Mouse (Mus musculus) heart, postnatal 0 days (tissue): ENCODE data around the gene Rassf1. TPM values are rescaled to one million over a fixed set of nuclear protein-coding genes. Genes with fewer than 3 reads are reported as not detected.

ENCODE experiments used
- ATAC-seq: fragments of 200-750 bp; cut with Nextera tagmentation; 2 replicates; pipeline ENCODE4 v1.8.0; 2017; ENCODE audit warnings: low read depth, moderate number of reproducible peaks, moderate library complexity; ENCODE audit not compliant: insufficient read depth
- DNase-seq: peaks from one replicate; pipeline ENCODE4 v3.0.0-alpha.2; 2016; ENCODE audit warnings: low spot score
- H3K27ac ChIP-seq: fragments of 300-500 bp; sonication (generic); 2 replicates; pipeline ENCODE4 v1.5.1; 2014; ENCODE audit warnings: low read depth, mild to moderate bottlenecking
- H3K27me3 ChIP-seq: fragments of 300-500 bp; sonication (generic); 2 replicates; pipeline ENCODE4 v1.6.1; 2014; ENCODE audit warnings: low read length, mixed read lengths; ENCODE audit not compliant: control insufficient read depth, insufficient read depth
- H3K36me3 ChIP-seq: fragments of 300-500 bp; sonication (generic); replicated peaks from 2 replicates; pipeline ENCODE4 v1.6.1; 2014; ENCODE audit warnings: low read length, mixed read lengths; ENCODE audit not compliant: control insufficient read depth, insufficient read depth
- H3K4me1 ChIP-seq: fragments of 300-500 bp; sonication (generic); 2 replicates; pipeline ENCODE4 v1.6.1; 2014; ENCODE audit warnings: antibody characterized with exemption; ENCODE audit not compliant: control insufficient read depth, insufficient read depth
- H3K4me2 ChIP-seq: fragments of 300-500 bp; sonication (generic); 2 replicates; pipeline ENCODE4 v1.6.1; 2014; ENCODE audit warnings: low read depth, mild to moderate bottlenecking, low read length, moderate library complexity
- H3K4me3 ChIP-seq: fragments of 300-500 bp; sonication (generic); 2 replicates; pipeline ENCODE4 v1.5.1; 2014; ENCODE audit warnings: low read depth, low read length
- H3K9ac ChIP-seq: fragments of 300-500 bp; sonication (generic); replicated peaks from 2 replicates; pipeline ENCODE4 v1.6.1; 2014; ENCODE audit warnings: low read depth, low read length, mixed read lengths
- H3K9me3 ChIP-seq: fragments of 300-500 bp; sonication (generic); replicated peaks from 2 replicates; pipeline ENCODE4 v1.6.1; 2016; ENCODE audit warnings: low read length; ENCODE audit not compliant: control insufficient read depth
- CTCF ChIP-seq: IDR thresholded peaks from 2 replicates; pipeline ENCODE4 v1.5.1; 2016; ENCODE audit warnings: antibody characterized with exemption, control low read depth, low read depth
- EP300 ChIP-seq: IDR thresholded peaks from 2 replicates; pipeline ENCODE4 v1.6.1; 2016; ENCODE audit warnings: antibody characterized with exemption, low read depth
- WGBS: fragments of 180-500 bp; shearing (Covaris S2); extraction: QIAGEN DNeasy Blood & Tissue Kit; methylation state at CpG from one replicate; pipeline ENCODE4 v1.1.7; 2014; 5-methylcytosine and 5-hydroxymethylcytosine counted together
- polyA plus RNA-seq: library from polyadenylated mRNA; unstranded; fragments of >200 nt; fragmentation: Nextera tagmentation; extraction: Ambion mirVana; gene quantifications from 2 replicates; pipeline ENCODE4 v1.2.1, GENCODE M21; 2015
- total RNA-seq: library from RNA; depleted of rRNA; stranded (reverse); fragments of >200 nt; gene quantifications from 2 replicates; pipeline ENCODE4 v1.2.3, GENCODE M21; 2014; ENCODE audit warnings: low replicate concordance

Gene Rassf1
- total and polyA plus RNA-seq, 2 experiments from 2014 or later: 28.7 to 35.1 TPM

DNA sequence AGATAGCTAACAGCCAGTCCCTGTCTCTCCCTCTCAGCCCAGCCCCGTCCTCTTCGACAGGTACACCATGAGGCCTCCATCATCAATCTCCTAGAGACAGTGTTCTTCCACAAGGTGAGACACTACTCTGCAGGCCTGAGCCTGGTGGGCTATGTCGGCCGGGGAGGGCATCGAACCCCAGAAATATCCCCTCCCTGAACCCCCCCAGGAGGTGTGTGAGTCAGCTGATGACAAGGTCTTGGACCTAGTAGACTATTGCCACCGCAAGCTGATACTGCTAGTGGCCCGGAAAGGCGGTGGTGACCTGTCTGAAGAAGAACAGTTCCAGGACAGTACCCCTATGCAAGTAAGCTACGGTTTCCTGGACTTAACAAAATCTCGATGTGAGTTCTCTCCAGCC is 2.5 kb upstream of the Rassf1 start:
- no peak for TF ChIP-seq CTCF
- no peak for TF ChIP-seq EP300
- Histone ChIP-seq H3K9ac (no peak overlapping the region), H3K36me3 (peaks cover 11% of the 10 kb centered on the region; the same call in 1 of the 2 replicates), H3K4me1 (peaks cover 36% of the 10 kb centered on the region), H3K27me3 (0 out of 2 replicates have a peak, but pooled peaks cover 12% of the 10 kb centered on the region), H3K4me2 (no peak overlapping the region), H3K9me3 (no peaks in the 10 kb centered on the region), H3K27ac (no peak overlapping the region), H3K4me3 (no peak overlapping the region)
- WGBS: 82% methylated on average over 10 of the region's 10 CpGs
- ATAC-seq (no peak), DNase-seq (no peak)

DNA sequence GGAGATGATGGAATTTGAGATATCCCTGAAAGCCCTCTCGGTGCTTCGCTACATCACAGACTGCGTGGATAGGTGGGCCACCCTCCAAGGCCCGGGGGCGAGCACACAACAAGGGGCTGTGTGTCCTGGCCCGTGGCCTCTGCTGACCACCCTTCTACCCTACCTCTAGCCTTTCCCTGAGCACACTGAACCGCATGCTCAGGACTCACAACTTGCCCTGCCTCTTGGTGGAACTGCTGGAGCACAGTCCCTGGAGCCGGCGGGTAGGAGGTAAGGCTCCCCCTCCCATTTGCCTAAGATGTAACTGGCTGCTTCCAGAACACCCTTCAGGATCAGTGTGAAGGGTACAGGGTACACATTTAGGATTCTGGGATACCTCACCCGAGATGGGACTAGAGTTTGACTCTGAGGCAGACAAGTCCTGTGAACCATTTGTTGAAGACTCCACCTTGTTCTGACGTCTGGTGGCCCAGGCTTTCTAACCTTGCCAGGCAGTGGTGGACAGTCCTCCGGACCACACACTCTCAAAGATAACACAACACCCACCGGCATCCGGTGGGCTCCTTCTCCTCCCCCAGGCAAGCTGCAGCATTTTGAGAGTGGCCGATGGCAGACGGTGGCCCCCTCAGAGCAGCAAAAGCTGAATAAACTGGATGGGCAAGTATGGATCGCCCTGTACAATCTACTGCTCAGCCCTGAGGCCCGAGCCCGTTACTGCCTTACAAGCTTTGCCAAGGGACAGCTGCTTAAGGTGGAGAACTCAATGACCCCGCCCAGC is 1.9 kb upstream of the Rassf1 start:
- Histone ChIP-seq H3K27me3 (0 out of 2 replicates have a peak, but pooled peaks cover 12% of the 10 kb centered on the region), H3K9me3 (no peaks in the 10 kb centered on the region), H3K27ac (no peak overlapping the region), H3K36me3 (peaks cover 5% of the 10 kb centered on the region; the same call in 1 of the 2 replicates), H3K4me1 (peaks cover 38% of the 10 kb centered on the region), H3K4me2 (no peak overlapping the region), H3K9ac (no peak overlapping the region), H3K4me3 (no peak overlapping the region)
- TF ChIP-seq CTCF (no peak), EP300 (no peak)
- 80% methylated on average over 20 of the region's 20 CpGs for WGBS
- DNase-seq (no peak), ATAC-seq (no peak)

DNA sequence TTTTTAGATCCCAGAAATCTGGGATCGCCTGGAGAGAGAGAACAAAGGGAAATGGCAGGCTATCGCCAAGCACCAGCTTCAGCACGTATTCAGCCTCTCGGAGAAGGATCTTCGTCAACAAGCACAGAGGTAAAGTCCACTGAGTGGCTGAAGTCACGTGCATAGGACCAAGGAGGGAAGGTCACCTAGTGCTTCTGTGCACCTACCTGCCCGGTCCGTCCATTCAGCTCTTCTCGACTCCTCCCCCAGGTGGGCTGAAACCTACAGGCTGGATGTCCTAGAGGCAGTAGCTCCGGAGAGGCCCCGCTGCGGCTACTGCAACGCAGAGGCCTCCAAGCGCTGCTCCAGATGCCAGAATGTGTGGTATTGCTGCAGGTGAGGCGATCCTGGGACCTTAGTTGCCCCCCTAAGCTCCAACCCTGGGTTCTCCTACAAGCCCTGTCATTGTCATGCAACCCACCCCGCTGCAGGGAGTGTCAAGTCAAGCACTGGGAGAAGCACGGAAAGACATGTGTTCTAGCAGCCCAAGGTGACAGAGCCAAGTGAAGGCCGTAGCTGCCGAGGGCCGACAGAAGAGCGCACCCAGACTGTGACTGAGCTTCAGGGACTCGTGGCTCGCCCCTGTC is 751 bp upstream of the Rassf1 start:
- Histone ChIP-seq H3K27ac (no peak overlapping the region), H3K27me3 (0 out of 2 replicates have a peak, but pooled peaks cover 12% of the 10 kb centered on the region), H3K4me2 (peak overlapping the region; percentile 77), H3K4me1 (peaks cover 38% of the 10 kb centered on the region), H3K4me3 (peak overlapping the region; percentile 51), H3K9me3 (no peaks in the 10 kb centered on the region), H3K9ac (peak overlapping the region; percentile 52; the same call in 1 of the 2 replicates), H3K36me3 (no peaks in the 10 kb centered on the region)
- WGBS: 57% methylated on average over 23 of the region's 23 CpGs
- DNase-seq: no peak
- TF ChIP-seq EP300 (no peak), CTCF (no peak)
- no peak for ATAC-seq

DNA sequence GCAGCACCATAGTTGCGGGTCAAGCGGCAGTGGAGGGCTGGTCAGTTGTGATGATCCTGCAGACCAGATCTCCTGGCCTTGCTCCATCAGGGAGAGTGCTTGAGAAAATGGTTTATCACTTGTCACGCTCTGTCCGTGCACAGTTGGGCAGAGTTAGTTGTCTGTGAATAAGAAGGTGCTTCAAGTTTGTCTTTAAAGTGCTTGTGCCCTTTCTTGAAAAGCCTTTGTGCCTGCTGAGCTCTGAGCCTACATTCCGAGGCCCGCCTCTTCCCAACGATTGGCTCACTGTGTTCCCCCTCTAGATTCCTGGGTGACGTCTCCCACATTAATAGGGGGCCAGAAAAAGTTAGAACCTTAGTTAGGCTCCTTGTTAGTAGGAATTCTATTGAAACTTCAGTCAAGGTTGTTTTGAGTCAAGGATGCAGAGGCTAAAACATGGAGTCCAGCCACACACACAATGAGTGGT is 568 bp downstream of the Rassf1 start:
- Histone ChIP-seq H3K9ac (peak overlapping the region; percentile 52; the same call in 1 of the 2 replicates), H3K4me1 (peaks cover 41% of the 10 kb centered on the region), H3K4me3 (peak overlapping the region; percentile 51), H3K36me3 (peaks cover 2% of the 10 kb centered on the region; the same call in 1 of the 2 replicates), H3K4me2 (peak overlapping the region; percentile 77), H3K9me3 (no peaks in the 10 kb centered on the region), H3K27me3 (0 out of 2 replicates have a peak, but pooled peaks cover 12% of the 10 kb centered on the region), H3K27ac (peak overlapping the region; percentile 46; the same call in 1 of the 2 replicates)
- ATAC-seq: no peak
- TF ChIP-seq EP300 (no peak), CTCF (no peak)
- WGBS: 27% methylated on average over 8 of the region's 8 CpGs
- no peak for DNase-seq

DNA sequence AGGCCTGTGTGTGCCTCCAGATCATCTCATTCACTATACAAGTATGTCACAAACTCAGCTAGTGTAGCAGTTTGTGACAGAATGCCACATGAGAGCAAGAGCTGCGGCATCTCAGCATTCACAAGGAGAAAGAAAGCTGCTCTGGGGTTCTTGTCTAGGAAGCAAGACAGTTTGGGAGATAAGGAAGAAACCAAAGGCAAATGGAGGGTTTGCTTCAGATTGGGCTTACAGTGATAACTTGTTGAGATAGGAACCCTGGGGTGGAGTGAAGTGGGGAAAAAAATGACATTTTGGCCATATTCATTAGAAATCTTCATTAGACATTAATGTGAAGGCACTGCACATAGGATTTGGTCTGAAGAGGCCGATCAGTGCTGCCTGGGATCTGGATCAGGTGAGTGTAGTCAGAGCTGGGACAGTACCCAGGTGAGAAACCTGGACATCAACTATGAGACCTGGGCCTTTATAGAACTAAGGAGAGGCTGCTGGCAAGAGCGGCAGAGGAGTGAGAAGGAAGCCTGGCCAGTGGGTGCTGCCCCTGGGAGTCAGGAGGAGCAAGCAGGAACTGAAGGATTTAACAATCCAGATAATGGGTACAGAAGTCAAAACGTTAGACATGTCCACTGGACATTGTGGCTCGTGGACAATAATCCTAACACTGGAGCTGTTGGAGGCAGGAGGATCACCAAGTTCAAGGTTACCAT is 1.5 kb downstream of the Rassf1 start:
- peak overlapping the region; percentile 86; the same call in 1 of the 2 replicates for H3K4me2 ChIP-seq
- DNase-seq: no peak
- TF ChIP-seq CTCF: no peak
- no peak for TF ChIP-seq EP300
- whole genome bisulfite sequencing: 82% methylated on average over 5 of the region's 5 CpGs
- no peak overlapping the region for H3K4me3 ChIP-seq
- no peak for ATAC-seq
- no peak overlapping the region for H3K9ac ChIP-seq
- no peak overlapping the region for H3K27ac ChIP-seq
- H3K27me3 ChIP-seq: 0 out of 2 replicates have a peak, but pooled peaks cover 8% of the 10 kb centered on the region
- peaks cover 11% of the 10 kb centered on the region for H3K36me3 ChIP-seq
- H3K4me1 ChIP-seq: peaks cover 33% of the 10 kb centered on the region
- no peaks in the 10 kb centered on the region for H3K9me3 ChIP-seq
